Mouse (Mus musculus): ENCODE measurements around the gene Cadm4. TPM values are rescaled to one million over a fixed set of nuclear protein-coding genes. Genes with fewer than 3 reads are reported as not detected.

Gene Cadm4
- polyA plus RNA-seq, 1 experiment from 2014 or later: 1.3 TPM

DNA sequence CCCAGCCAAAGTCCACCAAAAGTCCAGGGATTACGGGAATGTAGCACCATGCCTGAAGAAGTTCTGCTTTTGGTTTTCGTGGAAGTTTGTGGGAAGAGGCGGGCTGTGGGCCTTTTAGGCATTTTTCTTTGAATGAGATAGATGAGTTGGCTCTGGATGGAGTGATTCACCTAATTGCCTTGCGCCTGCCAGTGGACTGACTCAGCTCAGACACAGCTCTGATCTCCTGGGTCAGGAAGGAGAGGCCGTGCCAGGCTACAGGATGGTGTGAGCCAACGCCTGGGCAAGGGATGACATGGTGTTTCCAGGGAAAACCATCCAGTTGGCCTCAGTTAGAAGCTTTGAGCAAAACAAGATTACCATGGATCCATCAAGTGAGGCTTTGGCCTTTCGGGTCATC lies 11.5 kb upstream of the Cadm4 start:
- Histone ChIP-seq H3K4me2 (no peak overlapping the region), H3K4me1 (replicated peaks) (no peaks in the 10 kb centered on the region), H3K36me3 (no peaks in the 10 kb centered on the region), H3K27me3 (no peaks in the 10 kb centered on the region), H3K9ac (no peak overlapping the region), H3K27ac (no peak overlapping the region), H3K9me3 (replicated peaks) (no peaks in the 10 kb centered on the region), H3K4me3 (no peak overlapping the region)
- no peak for ATAC-seq (replicated peaks; ENCODE audit: insufficient number of reproducible peaks, insufficient read depth, low FRiP score, low read depth)
- 89% methylated on average over 7 of the region's 7 CpGs for WGBS

- Histone ChIP-seq H3K4me1 (replicated peaks) (no peaks in the 10 kb centered on the region), H3K9me3 (replicated peaks) (no peaks in the 10 kb centered on the region), H3K27me3 (no peaks in the 10 kb centered on the region), H3K4me3 (no peak overlapping the region), H3K36me3 (no peaks in the 10 kb centered on the region), H3K27ac (no peak overlapping the region), H3K9ac (no peak overlapping the region), H3K4me2 (no peak overlapping the region)
- no peak for ATAC-seq (replicated peaks; ENCODE audit: insufficient number of reproducible peaks, insufficient read depth, low FRiP score, low read depth)
- 76% methylated on average over 6 of the region's 6 CpGs for WGBS
Observed at GRCm38 (mm10) chr7:24472442-24472841, 9.4 kb upstream of the Cadm4 start.

DNA sequence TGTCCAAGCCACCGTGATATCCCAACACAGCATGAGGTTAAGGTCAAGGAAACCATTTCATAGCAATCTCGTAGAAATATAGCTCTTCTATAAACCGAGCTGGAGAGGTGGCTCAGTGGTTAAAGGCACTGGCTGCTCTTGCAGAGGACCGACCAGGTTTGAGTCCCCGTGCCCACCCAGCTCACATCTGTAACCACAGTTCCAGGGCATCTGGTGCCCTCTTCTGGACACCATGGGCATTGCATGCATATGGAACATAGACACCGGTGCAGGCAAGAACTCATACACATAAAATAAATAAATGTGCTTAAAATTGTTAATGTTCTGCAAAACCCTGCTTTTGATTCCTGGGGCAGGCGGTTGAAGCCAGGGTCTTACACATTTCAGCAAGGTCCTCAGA lies 8.9 kb upstream of the Cadm4 start:
- Histone ChIP-seq H3K9me3 (replicated peaks) (no peaks in the 10 kb centered on the region), H3K4me2 (no peak overlapping the region), H3K4me3 (no peak overlapping the region), H3K4me1 (replicated peaks) (no peaks in the 10 kb centered on the region), H3K36me3 (no peaks in the 10 kb centered on the region), H3K9ac (no peak overlapping the region), H3K27ac (no peak overlapping the region), H3K27me3 (no peaks in the 10 kb centered on the region)
- ATAC-seq (replicated peaks; ENCODE audit: insufficient number of reproducible peaks, insufficient read depth, low FRiP score, low read depth): no peak
- 77% methylated on average over 7 of the region's 7 CpGs for WGBS

GRCm38 (mm10) chr7:24473913-24474529 lies 7.8 kb upstream of the Cadm4 start:
- WGBS: 53% methylated on average over 10 of the region's 10 CpGs
- H3K36me3 ChIP-seq: no peaks in the 10 kb centered on the region
- H3K27ac ChIP-seq: no peak overlapping the region
- peaks cover 7% of the 10 kb centered on the region; the same call in 1 of the 2 replicates for H3K27me3 ChIP-seq
- no peak overlapping the region for H3K9ac ChIP-seq
- no peak overlapping the region for H3K4me2 ChIP-seq
- no peaks in the 10 kb centered on the region for H3K9me3 ChIP-seq (replicated peaks)
- H3K4me1 ChIP-seq (replicated peaks): no peaks in the 10 kb centered on the region
- H3K4me3 ChIP-seq: no peak overlapping the region
- no peak for ATAC-seq (replicated peaks; ENCODE audit: insufficient number of reproducible peaks, insufficient read depth, low FRiP score, low read depth)

DNA sequence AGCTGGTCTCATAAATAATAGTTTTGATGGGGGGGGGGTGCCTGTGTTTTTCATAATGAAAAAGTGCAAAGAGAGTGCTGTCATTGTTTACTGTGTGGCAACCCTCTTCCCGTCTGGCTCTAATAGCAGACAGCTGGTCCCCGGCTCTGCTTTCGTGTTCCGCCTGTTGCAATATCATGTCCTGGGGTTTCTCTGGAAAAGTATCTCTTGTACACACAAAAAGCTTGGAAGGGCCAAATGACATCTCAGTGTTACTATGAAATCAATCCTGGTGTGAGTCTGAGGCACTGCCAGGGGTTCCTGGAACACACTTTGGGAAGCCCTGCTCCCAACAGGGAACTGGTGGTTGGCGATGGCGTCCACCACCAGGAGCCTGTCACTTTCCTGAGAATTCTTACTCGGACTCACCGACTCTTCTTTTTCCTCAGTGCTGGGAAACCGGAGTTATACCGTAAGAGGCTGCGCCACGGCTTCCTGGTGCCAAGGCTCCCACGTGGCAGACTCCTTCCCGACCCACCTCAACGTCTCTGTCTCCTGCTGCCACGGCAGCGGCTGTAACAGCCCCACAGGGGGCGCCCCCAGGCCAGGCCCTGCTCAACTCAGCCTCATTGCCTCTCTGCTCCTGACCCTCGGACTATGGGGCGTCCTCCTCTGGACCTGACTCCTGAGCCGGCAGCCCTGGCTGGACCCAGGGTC lies 6.9 kb upstream of the Cadm4 start:
- Histone ChIP-seq H3K27ac (no peak overlapping the region), H3K9me3 (replicated peaks) (no peaks in the 10 kb centered on the region), H3K4me2 (no peak overlapping the region), H3K4me3 (no peak overlapping the region), H3K4me1 (replicated peaks) (no peaks in the 10 kb centered on the region), H3K36me3 (no peaks in the 10 kb centered on the region), H3K9ac (no peak overlapping the region), H3K27me3 (peaks cover 15% of the 10 kb centered on the region; the same call in 1 of the 2 replicates)
- WGBS: 46% methylated on average over 21 of the region's 21 CpGs
- ATAC-seq (replicated peaks; ENCODE audit: insufficient number of reproducible peaks, insufficient read depth, low FRiP score, low read depth): no peak

DNA sequence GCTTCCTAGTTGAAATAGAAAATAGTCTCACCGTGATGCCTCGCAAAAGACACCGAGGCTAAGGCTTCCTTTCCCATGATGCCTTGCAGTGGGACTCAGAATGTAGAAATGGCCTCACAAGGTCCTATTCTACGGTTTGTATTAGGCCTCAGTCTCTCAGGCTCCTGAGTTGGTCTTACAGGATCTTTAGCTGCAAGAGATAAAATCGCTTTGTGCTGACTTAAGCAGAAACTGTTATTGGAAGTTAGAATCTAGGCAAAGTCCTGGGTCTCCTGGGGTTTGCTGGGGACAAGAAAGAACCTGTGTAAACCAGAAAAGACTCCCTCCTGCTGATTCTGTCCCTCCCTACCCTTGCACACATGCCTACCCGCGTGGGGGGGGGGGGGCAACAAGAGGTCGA lies 5.5 kb upstream of the Cadm4 start:
- Histone ChIP-seq H3K36me3 (no peaks in the 10 kb centered on the region), H3K9ac (no peak overlapping the region), H3K27me3 (peaks cover 29% of the 10 kb centered on the region), H3K4me3 (no peak overlapping the region), H3K4me1 (replicated peaks) (peaks cover 5% of the 10 kb centered on the region), H3K4me2 (no peak overlapping the region), H3K9me3 (replicated peaks) (no peaks in the 10 kb centered on the region), H3K27ac (no peak overlapping the region)
- 76% methylated on average over 8 of the region's 8 CpGs for WGBS
- ATAC-seq (replicated peaks; ENCODE audit: insufficient number of reproducible peaks, insufficient read depth, low FRiP score, low read depth): no peak

DNA sequence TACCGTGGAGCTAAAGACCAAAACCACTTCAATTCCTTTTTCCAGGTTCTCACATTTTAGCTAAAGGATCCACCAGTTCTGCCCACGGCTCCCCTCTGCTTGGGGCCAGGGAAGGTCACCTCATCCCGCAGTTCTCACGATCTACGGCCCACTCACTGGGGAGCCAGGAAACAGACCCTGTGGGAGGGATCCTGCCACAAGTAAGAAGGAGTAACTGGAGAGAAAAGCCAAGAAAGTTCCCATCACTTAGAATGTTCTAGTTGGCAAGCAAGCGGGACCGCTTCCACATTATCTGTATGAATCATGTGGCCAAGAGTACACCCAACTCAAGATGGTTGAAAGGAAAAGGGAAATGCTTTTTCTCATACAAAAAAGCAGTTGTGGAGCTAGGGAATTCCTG lies 5.0 kb upstream of the Cadm4 start:
- 76% methylated on average over 7 of the region's 7 CpGs for WGBS
- Histone ChIP-seq H3K4me1 (replicated peaks) (peaks cover 9% of the 10 kb centered on the region), H3K27ac (no peak overlapping the region), H3K4me3 (no peak overlapping the region), H3K9me3 (replicated peaks) (no peaks in the 10 kb centered on the region), H3K9ac (no peak overlapping the region), H3K4me2 (no peak overlapping the region), H3K36me3 (no peaks in the 10 kb centered on the region), H3K27me3 (peaks cover 34% of the 10 kb centered on the region)
- no peak for ATAC-seq (replicated peaks; ENCODE audit: insufficient number of reproducible peaks, insufficient read depth, low FRiP score, low read depth)

DNA sequence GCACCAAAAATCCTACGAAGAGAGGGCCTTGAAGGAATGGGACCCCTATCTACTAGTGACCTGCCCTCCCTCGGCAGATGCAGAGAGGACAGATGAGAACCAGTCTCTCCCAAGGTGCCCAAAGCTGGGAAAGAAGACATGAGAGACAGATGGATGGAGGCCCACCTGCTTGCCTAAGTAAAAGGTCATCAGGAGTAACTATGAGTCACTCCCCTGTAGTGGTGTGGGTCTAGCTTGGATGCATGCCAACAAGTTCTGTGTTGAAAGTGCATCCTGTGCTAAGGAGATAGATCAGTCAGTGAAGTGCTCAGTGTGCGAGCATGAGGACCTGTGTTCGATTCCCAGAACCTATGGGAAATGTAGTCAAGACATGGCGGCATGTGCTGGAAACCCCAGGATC lies 2.9 kb upstream of the Cadm4 start:
- Histone ChIP-seq H3K4me1 (replicated peaks) (peaks cover 14% of the 10 kb centered on the region), H3K9ac (no peak overlapping the region), H3K9me3 (replicated peaks) (no peaks in the 10 kb centered on the region), H3K27me3 (peaks cover 52% of the 10 kb centered on the region), H3K4me3 (no peak overlapping the region), H3K27ac (no peak overlapping the region), H3K36me3 (no peaks in the 10 kb centered on the region), H3K4me2 (no peak overlapping the region)
- 66% methylated on average over 5 of the region's 5 CpGs for WGBS
- no peak for ATAC-seq (replicated peaks; ENCODE audit: insufficient number of reproducible peaks, insufficient read depth, low FRiP score, low read depth)

- Histone ChIP-seq H3K4me2 (no peak overlapping the region), H3K9me3 (replicated peaks) (no peaks in the 10 kb centered on the region), H3K27me3 (peaks cover 60% of the 10 kb centered on the region), H3K9ac (no peak overlapping the region), H3K27ac (no peak overlapping the region), H3K4me3 (no peak overlapping the region), H3K4me1 (replicated peaks) (peaks cover 14% of the 10 kb centered on the region), H3K36me3 (no peaks in the 10 kb centered on the region)
- ATAC-seq (replicated peaks; ENCODE audit: insufficient number of reproducible peaks, insufficient read depth, low FRiP score, low read depth): no peak
- WGBS: 91% methylated on average over 2 of the region's 2 CpGs
Observed at GRCm38 (mm10) chr7:24479685-24480084, 2.1 kb upstream of the Cadm4 start.

DNA sequence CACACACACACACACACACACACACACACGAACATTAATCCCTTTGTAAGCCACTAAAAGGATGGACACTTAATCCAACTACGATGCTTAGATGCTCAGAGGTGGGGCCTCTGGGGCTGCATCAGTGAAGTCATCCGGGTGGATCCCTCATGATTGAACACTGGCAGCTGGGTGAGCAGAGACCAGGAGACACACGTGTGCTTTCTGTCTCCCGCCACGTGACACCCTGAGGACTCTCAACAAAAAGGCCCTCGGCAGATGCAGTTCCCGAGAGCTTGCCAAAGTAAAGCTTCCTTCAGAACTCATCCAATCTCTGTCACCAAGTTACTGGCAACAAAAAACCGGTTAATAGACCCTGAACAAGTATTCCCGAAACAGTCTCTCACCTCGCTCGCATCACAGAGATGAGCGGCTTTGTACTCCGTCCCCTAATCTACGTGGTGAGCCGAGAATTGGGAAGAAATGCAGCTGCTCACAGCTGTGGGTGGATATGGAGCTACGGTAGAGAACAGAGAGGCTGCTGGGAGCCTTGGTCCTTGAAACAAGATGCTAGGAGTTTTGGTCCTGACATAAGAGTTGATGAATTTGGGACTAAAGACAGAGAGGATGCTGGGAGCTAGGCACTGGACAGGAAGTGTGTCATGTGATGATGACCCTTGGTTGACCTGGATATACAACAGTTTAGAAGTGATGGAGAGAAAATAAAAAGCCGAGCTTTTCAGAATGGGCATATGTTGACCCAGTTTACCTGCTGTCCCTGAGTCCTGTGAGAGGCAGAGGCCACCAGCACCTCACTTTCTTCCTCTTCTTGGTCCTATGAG lies 1.5 kb upstream of the Cadm4 start:
- H3K9me3 ChIP-seq (replicated peaks): no peaks in the 10 kb centered on the region

DNA sequence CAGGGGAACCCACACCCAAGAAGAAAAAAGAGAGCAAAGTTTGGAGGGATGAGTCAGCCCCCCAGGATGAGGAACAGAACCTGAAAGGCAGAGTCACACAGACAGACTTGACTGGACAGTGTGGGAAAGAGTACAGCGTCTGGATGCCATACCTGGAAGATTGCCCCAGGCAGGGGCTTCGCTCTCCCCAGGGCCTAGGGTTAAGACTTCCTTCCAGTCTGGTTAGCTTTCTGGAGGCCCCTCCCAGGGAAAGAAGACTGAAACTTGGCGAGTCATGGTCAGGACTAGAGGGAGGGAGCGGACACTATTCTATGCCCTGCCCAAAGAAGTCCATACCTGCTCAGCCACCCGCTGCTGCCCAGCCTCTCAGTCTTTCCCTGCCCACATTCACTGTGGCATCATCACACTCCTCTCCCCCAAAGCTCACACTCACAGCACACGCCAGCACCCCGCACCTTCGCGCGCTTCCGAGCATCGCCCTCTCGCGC lies 793 bp upstream of the Cadm4 start:
- Histone ChIP-seq H3K4me3 (peak overlapping the region; percentile 62), H3K4me1 (replicated peaks) (peaks cover 14% of the 10 kb centered on the region), H3K27me3 (peaks cover 69% of the 10 kb centered on the region), H3K9ac (no peak overlapping the region), H3K36me3 (no peaks in the 10 kb centered on the region), H3K4me2 (peak overlapping the region; percentile 91), H3K27ac (no peak overlapping the region), H3K9me3 (replicated peaks) (no peaks in the 10 kb centered on the region)
- 11% methylated on average over 14 of the region's 14 CpGs for WGBS
- 0 out of 2 replicates have a peak, but pooled peaks have one; percentile 3 for ATAC-seq (replicated peaks; ENCODE audit: insufficient number of reproducible peaks, insufficient read depth, low FRiP score, low read depth)

More for the DNA sequence above, 1.5 kb upstream of the Cadm4 start:
- WGBS: 55% methylated on average over 18 of the region's 18 CpGs
- H3K27ac ChIP-seq: no peak overlapping the region
- peaks cover 64% of the 10 kb centered on the region for H3K27me3 ChIP-seq
- no peak for ATAC-seq (replicated peaks; ENCODE audit: insufficient number of reproducible peaks, insufficient read depth, low FRiP score, low read depth)
- no peak overlapping the region for H3K9ac ChIP-seq
- peaks cover 14% of the 10 kb centered on the region for H3K4me1 ChIP-seq (replicated peaks)
- H3K36me3 ChIP-seq: no peaks in the 10 kb centered on the region
- no peak overlapping the region for H3K4me2 ChIP-seq
- peak overlapping the region; percentile 62; the same call in 1 of the 2 replicates for H3K4me3 ChIP-seq
